Mouse (Mus musculus) liver, embryonic 14.5 days (tissue): ENCODE measurements around the gene Chrm4. TPM values are rescaled to one million over a fixed set of nuclear protein-coding genes. Genes with fewer than 3 reads are reported as not detected.

Experiments used
- ATAC-seq: fragments of 200-750 bp; cut with Nextera tagmentation; 2 replicates; pipeline ENCODE4 v1.8.0; 2017; ENCODE audit warnings: moderate number of reproducible peaks, mild to moderate bottlenecking, moderate library complexity; ENCODE audit not compliant: insufficient read depth
- DNase-seq, 3 experiments: peaks; one replicate each; pipeline ENCODE4 v3.0.0-alpha.2; 2012 to 2013; ENCODE audit warnings: low read depth in 3 of 3, low spot score in 3 of 3
- H3K27ac ChIP-seq: fragments of 300-500 bp; sonication (generic); 2 replicates; pipeline ENCODE4 v1.5.1; 2014; ENCODE audit warnings: moderate library complexity, mild to moderate bottlenecking, control low read depth, inconsistent platforms
- H3K27me3 ChIP-seq: fragments of 300-500 bp; sonication (generic); 2 replicates; pipeline ENCODE4 v1.6.1; 2014; ENCODE audit warnings: mild to moderate bottlenecking, low read length, moderate library complexity; ENCODE audit not compliant: control insufficient read depth, insufficient read depth
- H3K36me3 ChIP-seq: fragments of 300-500 bp; sonication (generic); replicated peaks from 2 replicates; pipeline ENCODE4 v1.6.1; 2014; ENCODE audit warnings: low read depth; ENCODE audit not compliant: control insufficient read depth, insufficient read depth
- H3K4me1 ChIP-seq, 2 experiments: fragments of 200-500 bp in 1 of 2; fragments of 300-500 bp in 1 of 2; sonication (generic) in 1 of 2; replicated peaks; 2 replicates each; pipeline ENCODE4 v1.6.1; 2012 to 2014; ENCODE audit warnings: antibody characterized with exemption in 1 of 2, inconsistent platforms in 1 of 2, low read length in 1 of 2; ENCODE audit not compliant: control insufficient read depth in 2 of 2, insufficient read depth in 2 of 2
- H3K4me2 ChIP-seq: fragments of 300-500 bp; sonication (generic); 2 replicates; pipeline ENCODE4 v1.6.1; 2014; ENCODE audit warnings: low read depth, mild to moderate bottlenecking, control low read depth, moderate library complexity
- H3K4me3 ChIP-seq, 2 experiments: fragments of 200-500 bp in 1 of 2; fragments of 300-500 bp in 1 of 2; sonication (generic) in 1 of 2; 2 replicates each; pipeline ENCODE4 v1.5.1; 2012 to 2014; ENCODE audit warnings: low read depth in 2 of 2, low read length in 2 of 2, mild to moderate bottlenecking in 2 of 2, control low read depth in 1 of 2, inconsistent platforms in 1 of 2, moderate library complexity in 1 of 2; ENCODE audit not compliant: insufficient read depth in 1 of 2
- H3K9ac ChIP-seq: fragments of 300-500 bp; sonication (generic); replicated peaks from 2 replicates; pipeline ENCODE4 v1.6.1; 2014; ENCODE audit warnings: mild to moderate bottlenecking, control low read depth, moderate library complexity
- H3K9me3 ChIP-seq: fragments of 300-500 bp; sonication (generic); 2 replicates; pipeline ENCODE4 v1.6.1; 2016; ENCODE audit warnings: low read length, mixed read lengths; ENCODE audit not compliant: control insufficient read depth
- CTCF ChIP-seq: IDR thresholded peaks from 2 replicates; pipeline ENCODE4 v1.5.1; 2016; ENCODE audit warnings: antibody characterized with exemption, low read depth, control low read depth
- EP300 ChIP-seq: IDR thresholded peaks from 2 replicates; pipeline ENCODE4 v1.6.1; 2016; ENCODE audit warnings: antibody characterized with exemption, low read depth
- WGBS: fragments of 180-500 bp; shearing (Covaris S2); extraction: QIAGEN DNeasy Blood & Tissue Kit; methylation state at CpG from one replicate; pipeline ENCODE4 v1.1.7; 2014; ENCODE audit not compliant: insufficient replicate concordance; 5-methylcytosine and 5-hydroxymethylcytosine counted together
- polyA plus RNA-seq, 2 experiments: library from polyadenylated mRNA; depleted of rRNA in 1 of 2; stranded (reverse) in 1 of 2; unstranded in 1 of 2; fragments of >200 nt; fragmentation: Nextera tagmentation in 1 of 2; extraction: Ambion mirVana in 1 of 2; gene quantifications; 2 replicates each; pipeline versions ENCODE4 v1.2.1 to v1.2.3; 2012 to 2014

Chrm4 gene
- polyA plus RNA-seq, 2 experiments = 0.06 TPM; not detected in 1

DNA sequence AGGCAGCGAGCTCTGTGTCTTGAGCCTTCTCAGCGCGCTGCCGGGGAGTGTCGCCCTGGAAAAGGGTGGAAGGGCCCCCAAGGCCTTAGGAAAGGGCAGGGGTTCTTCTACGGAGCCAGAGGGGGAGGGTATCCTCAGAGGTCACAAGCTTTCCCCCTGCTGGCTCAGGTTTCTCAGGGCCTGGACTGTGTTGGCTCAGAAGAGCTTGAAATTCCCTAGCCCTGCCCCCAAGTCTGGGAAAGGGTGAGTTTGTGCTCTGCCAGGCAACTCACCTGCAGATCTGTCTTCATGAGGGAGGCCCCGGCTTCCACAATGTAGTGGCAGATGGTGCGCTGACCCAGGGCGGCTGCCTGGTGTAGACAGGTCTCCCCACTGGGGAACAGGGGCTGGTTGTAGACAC, 6.4 kb downstream of the Chrm4 start:
- Histone ChIP-seq H3K9ac (no peak overlapping the region), H3K27ac (no peak overlapping the region), H3K9me3 (no peaks in the 10 kb centered on the region), H3K27me3 (peaks cover 17% of the 10 kb centered on the region), H3K4me2 (no peak overlapping the region), H3K4me3 (no peak overlapping the region), H3K36me3 (peaks cover 36% of the 10 kb centered on the region), H3K4me1 (peaks cover 5 to 7% of the 10 kb centered on the region in 2 experiments)
- ATAC-seq = no peak
- DNase-seq = no peak
- no peak for TF ChIP-seq CTCF
- TF ChIP-seq EP300 = no peak
- WGBS = 69% methylated on average over 9 of the region's 9 CpGs

DNA sequence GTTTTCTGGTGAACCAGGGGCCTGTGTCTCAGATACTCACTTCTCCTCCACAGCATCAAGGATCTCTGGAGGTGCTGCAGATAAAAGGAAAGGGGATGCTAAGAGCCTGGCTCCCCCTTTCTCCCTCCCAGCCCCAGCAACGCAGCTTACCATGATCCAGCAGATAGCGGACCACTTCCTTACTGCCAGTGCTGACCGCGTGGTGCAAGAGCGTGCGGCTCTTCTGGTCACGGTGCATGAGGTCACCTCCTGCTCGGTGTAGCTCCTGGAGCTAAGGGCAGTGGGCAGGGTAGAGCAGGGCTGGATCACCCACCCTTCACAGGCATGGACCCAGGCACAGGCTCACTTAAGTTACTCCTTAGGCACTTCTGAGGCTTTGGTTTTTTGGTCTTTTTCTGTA, 7.0 kb downstream of the Chrm4 start:
- Histone ChIP-seq H3K4me1 (peaks cover 5 to 7% of the 10 kb centered on the region in 2 experiments), H3K36me3 (peaks cover 40% of the 10 kb centered on the region), H3K9ac (no peak overlapping the region), H3K27me3 (peaks cover 17% of the 10 kb centered on the region), H3K9me3 (no peaks in the 10 kb centered on the region), H3K4me3 (no peak overlapping the region), H3K4me2 (no peak overlapping the region), H3K27ac (no peak overlapping the region)
- DNase-seq = no peak
- 27% methylated on average over 8 of the region's 8 CpGs for WGBS
- TF ChIP-seq EP300 = no peak
- no peak for TF ChIP-seq CTCF
- no peak for ATAC-seq

DNA sequence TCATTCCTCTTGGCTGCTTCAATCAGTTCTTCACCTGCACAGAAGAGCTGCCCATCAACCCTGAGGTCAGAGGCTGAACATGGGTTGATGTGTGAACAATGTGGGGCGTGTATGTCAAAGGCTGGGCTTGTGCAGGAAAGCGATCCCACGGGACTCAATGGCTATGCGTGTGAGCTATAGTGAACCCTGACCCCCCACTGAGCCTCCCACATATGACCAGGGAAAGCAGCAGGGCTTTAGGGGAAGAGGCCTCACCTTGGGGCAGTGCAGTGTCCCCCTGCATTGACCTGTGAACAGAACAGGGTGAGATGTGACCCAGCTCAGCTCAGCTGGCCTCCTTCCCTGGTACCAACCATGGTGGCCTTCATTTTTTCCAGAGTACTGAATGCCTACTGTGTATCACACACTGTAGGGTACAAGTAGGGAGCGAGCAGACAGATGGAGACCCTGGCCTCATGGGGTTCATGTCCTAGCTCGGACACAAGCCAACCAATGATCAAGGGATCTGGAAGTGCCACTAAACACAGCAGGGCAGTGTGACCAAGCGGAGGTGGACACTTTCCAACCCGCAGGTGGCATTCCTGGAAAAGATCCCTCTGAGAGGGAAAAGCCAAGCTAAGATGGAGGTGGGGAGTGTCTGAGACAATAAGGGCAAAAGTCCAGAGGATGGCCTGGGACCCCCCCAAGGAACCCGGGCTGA, 7.9 kb downstream of the Chrm4 start:
- Histone ChIP-seq H3K36me3 (peaks cover 48% of the 10 kb centered on the region), H3K4me2 (no peak overlapping the region), H3K4me1 (peaks cover 5 to 7% of the 10 kb centered on the region in 2 experiments), H3K9ac (no peak overlapping the region), H3K27ac (no peak overlapping the region), H3K27me3 (peaks cover 17% of the 10 kb centered on the region), H3K4me3 (no peak overlapping the region), H3K9me3 (no peaks in the 10 kb centered on the region)
- 81% methylated on average over 9 of the region's 9 CpGs for WGBS
- no peak for ATAC-seq
- DNase-seq = no peak
- TF ChIP-seq CTCF = no peak
- no peak for TF ChIP-seq EP300

- H3K9ac ChIP-seq = no peak overlapping the region
- H3K27ac ChIP-seq = no peak overlapping the region
- ATAC-seq = no peak
- H3K9me3 ChIP-seq = no peaks in the 10 kb centered on the region
- H3K36me3 ChIP-seq = peaks cover 52% of the 10 kb centered on the region
- DNase-seq = no peak
- TF ChIP-seq EP300 = no peak
- no peak for TF ChIP-seq CTCF
- H3K4me1 ChIP-seq = peaks cover 2 to 5% of the 10 kb centered on the region in 2 experiments; a peak in 3 of 4 replicates
- no peak overlapping the region for H3K4me2 ChIP-seq
- no peak overlapping the region for H3K4me3 ChIP-seq
- H3K27me3 ChIP-seq = peaks cover 8% of the 10 kb centered on the region
- WGBS = 86% methylated on average over 7 of the region's 7 CpGs
These were observed 9.1 kb downstream of the Chrm4 start for GRCm38 (mm10) chr2:91936154-91936553.

GRCm38 (mm10) chr2:91939303-91939935, 12.4 kb downstream of the Chrm4 start:
- Histone ChIP-seq H3K4me1 (peaks cover 0 to 2% of the 10 kb centered on the region in 2 experiments; a peak in 1 of 4 replicates), H3K27ac (no peak overlapping the region), H3K9me3 (no peaks in the 10 kb centered on the region), H3K9ac (no peak overlapping the region), H3K27me3 (no peaks in the 10 kb centered on the region), H3K4me3 (no peak overlapping the region), H3K4me2 (no peak overlapping the region), H3K36me3 (peaks cover 62% of the 10 kb centered on the region)
- no peak for ATAC-seq
- TF ChIP-seq CTCF (no peak), EP300 (no peak)
- no peak for DNase-seq
- 82% methylated on average over 15 of the region's 15 CpGs for WGBS
